Mouse (Mus musculus) T-cell, adult 2 months (primary cell): Measurements from ENCODE around the gene Safb2.

Experiments
- DNase-seq: peaks from one replicate; pipeline ENCODE4 v3.0.0; 2022; ENCODE audit warnings: low spot score

Gene Safb2

GRCm38 (mm10) chr17:56515690-56516410, 68.5 kb downstream of the Safb2 start:
- no peak for DNase-seq

GRCm38 (mm10) chr17:56514916-56515315, 69.5 kb downstream of the Safb2 start:
- DNase-seq: no peak

GRCm38 (mm10) chr17:56514330-56514729, 70.1 kb downstream of the Safb2 start:
- no peak for DNase-seq

- no peak for DNase-seq
Measured at GRCm38 (mm10) chr17:56512310-56512709, 72.1 kb downstream of the Safb2 start, which contains the start of gene Znrf4. TSS of gene Znrf4 (minus strand) at chr17:56512431.

GRCm38 (mm10) chr17:56511707-56512090, 72.7 kb downstream of the Safb2 start:
- no peak for DNase-seq

- DNase-seq: no peak
Measured at GRCm38 (mm10) chr17:56510970-56511706, 73.2 kb downstream of the Safb2 start.
